Mouse (Mus musculus): ENCODE results near the gene Pglyrp1.

DNA sequence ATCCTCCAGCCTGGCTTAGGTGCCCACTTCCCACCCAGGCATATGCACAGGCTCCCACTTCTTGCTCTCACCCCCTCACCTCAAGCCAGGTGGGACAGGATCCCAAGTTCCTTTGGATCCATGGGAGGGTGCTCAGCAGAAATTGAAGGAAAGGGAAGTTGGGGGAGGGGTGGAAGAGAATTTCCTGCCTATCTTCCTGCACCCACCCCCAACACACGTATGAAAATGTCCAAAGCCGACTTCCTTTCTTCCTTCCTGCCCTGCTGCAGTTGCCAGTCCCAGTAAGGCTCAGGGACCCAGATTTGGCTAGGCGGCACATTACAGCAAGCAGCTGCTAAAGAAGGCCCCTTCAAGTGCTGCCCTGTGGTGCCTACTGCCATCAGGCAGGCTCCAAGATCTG lies 56.6 kb downstream of the Pglyrp1 start:
- TF ChIP-seq GATA1 (IDR thresholded peaks at IDR 0.05; ENCODE audit: low read length), result no peak
- no peak for TF ChIP-seq TAL1 (IDR thresholded peaks at IDR 0.05; ENCODE audit: low read length)
